Mouse (Mus musculus): Measurements from ENCODE around the gene Mterf1a. TPM values are rescaled to one million over a fixed set of nuclear protein-coding genes. Genes with fewer than 3 reads are reported as not detected.
"Not testable (repeated sequence)": the region's sequence is repeated elsewhere in the genome, so short reads cannot be mapped to it uniquely, and the experiment has no call there.

The Mterf1a gene
- polyA plus RNA-seq, 1 experiment from 2014 or later: 3.3 TPM

GRCm38 (mm10) chr5:3926666-3927065 is 32.9 kb upstream of the Mterf1a start:
- no peak for TF ChIP-seq CTCF (IDR thresholded peaks at IDR 0.05; ENCODE audit: low read depth)
- Histone ChIP-seq H3K9me3 (ENCODE audit: control insufficient read depth) (no peaks in the 10 kb centered on the region), H3K4me1 (replicated peaks; ENCODE audit: control insufficient read depth, insufficient read depth, low read length) (peaks cover 12% of the 10 kb centered on the region; the same call in 1 of the 2 replicates), H3K36me3 (ENCODE audit: control insufficient read depth, insufficient read depth) (no peaks in the 10 kb centered on the region), H3K9ac (ENCODE audit: low read depth, low read length) (no peak overlapping the region), H3K4me3 (ENCODE audit: low read depth, low read length) (no peak overlapping the region), H3K4me2 (replicated peaks; ENCODE audit: low read depth) (peak overlapping the region; percentile 87; the same call in 1 of the 2 replicates), H3K27me3 (replicated peaks; ENCODE audit: control insufficient read depth, insufficient read depth, low read length) (no peaks in the 10 kb centered on the region), H3K27ac (ENCODE audit: low read depth, low read length) (no peak overlapping the region)
- 40% methylated on average over 4 of the region's 4 CpGs for WGBS
- no peak for ATAC-seq

- Histone ChIP-seq H3K27me3 (replicated peaks; ENCODE audit: control insufficient read depth, insufficient read depth, low read length) (no peaks in the 10 kb centered on the region), H3K9me3 (ENCODE audit: control insufficient read depth) (no peaks in the 10 kb centered on the region), H3K9ac (ENCODE audit: low read depth, low read length) (no peak overlapping the region), H3K36me3 (ENCODE audit: control insufficient read depth, insufficient read depth) (no peaks in the 10 kb centered on the region), H3K4me1 (replicated peaks; ENCODE audit: control insufficient read depth, insufficient read depth, low read length) (no peaks in the 10 kb centered on the region), H3K4me3 (ENCODE audit: low read depth, low read length) (no peak overlapping the region), H3K4me2 (replicated peaks; ENCODE audit: low read depth) (no peak overlapping the region), H3K27ac (ENCODE audit: low read depth, low read length) (no peak overlapping the region)
- TF ChIP-seq CTCF (IDR thresholded peaks at IDR 0.05; ENCODE audit: low read depth): no peak
- ATAC-seq: no peak
- WGBS: 90% methylated on average over 2 of the region's 2 CpGs
These were observed 28.6 kb upstream of the Mterf1a start for GRCm38 (mm10) chr5:3922350-3922749.

GRCm38 (mm10) chr5:3905471-3905870 is 11.7 kb upstream of the Mterf1a start:
- no peak overlapping the region for H3K4me2 ChIP-seq (replicated peaks; ENCODE audit: low read depth)
- no peaks in the 10 kb centered on the region for H3K9me3 ChIP-seq (ENCODE audit: control insufficient read depth)
- H3K27ac ChIP-seq (ENCODE audit: low read depth, low read length): no peak overlapping the region
- H3K4me1 ChIP-seq (replicated peaks; ENCODE audit: control insufficient read depth, insufficient read depth, low read length): no peaks in the 10 kb centered on the region
- ATAC-seq: no peak
- no peak overlapping the region for H3K9ac ChIP-seq (ENCODE audit: low read depth, low read length)
- no peak overlapping the region for H3K4me3 ChIP-seq (ENCODE audit: low read depth, low read length)
- H3K36me3 ChIP-seq (ENCODE audit: control insufficient read depth, insufficient read depth): no peaks in the 10 kb centered on the region
- no peak for TF ChIP-seq CTCF (IDR thresholded peaks at IDR 0.05; ENCODE audit: low read depth)
- WGBS: 66% methylated on average over 2 of the region's 2 CpGs
- H3K27me3 ChIP-seq (replicated peaks; ENCODE audit: control insufficient read depth, insufficient read depth, low read length): no peaks in the 10 kb centered on the region

GRCm38 (mm10) chr5:3894294-3894619 is 524 bp upstream of the Mterf1a start:
- H3K27ac ChIP-seq (ENCODE audit: low read depth, low read length); H3K9ac ChIP-seq (ENCODE audit: low read depth, low read length); H3K36me3 ChIP-seq (ENCODE audit: control insufficient read depth, insufficient read depth); H3K27me3 ChIP-seq (replicated peaks; ENCODE audit: control insufficient read depth, insufficient read depth, low read length); H3K9me3 ChIP-seq (ENCODE audit: control insufficient read depth); H3K4me2 ChIP-seq (replicated peaks; ENCODE audit: low read depth); ATAC-seq; H3K4me3 ChIP-seq (ENCODE audit: low read depth, low read length); H3K4me1 ChIP-seq (replicated peaks; ENCODE audit: control insufficient read depth, insufficient read depth, low read length): not testable (repeated sequence)
- WGBS: 86% methylated on average over 4 of the region's 4 CpGs

- Histone ChIP-seq H3K4me3 (ENCODE audit: low read depth, low read length) (no peak overlapping the region), H3K4me1 (replicated peaks; ENCODE audit: control insufficient read depth, insufficient read depth, low read length) (no peaks in the 10 kb centered on the region; the same call in 1 of the 2 replicates), H3K4me2 (replicated peaks; ENCODE audit: low read depth) (no peak overlapping the region), H3K9ac (ENCODE audit: low read depth, low read length) (no peak overlapping the region), H3K27me3 (replicated peaks; ENCODE audit: control insufficient read depth, insufficient read depth, low read length) (no peaks in the 10 kb centered on the region), H3K9me3 (ENCODE audit: control insufficient read depth) (no peaks in the 10 kb centered on the region), H3K36me3 (ENCODE audit: control insufficient read depth, insufficient read depth) (no peaks in the 10 kb centered on the region), H3K27ac (ENCODE audit: low read depth, low read length) (no peak overlapping the region)
- no peak for ATAC-seq
- TF ChIP-seq CTCF (IDR thresholded peaks at IDR 0.05; ENCODE audit: low read depth): peak; percentile 36
These were observed 4.5 kb downstream of the Mterf1a start for GRCm38 (mm10) chr5:3889201-3889600.

- not testable (repeated sequence) for H3K9me3 ChIP-seq (ENCODE audit: control insufficient read depth); H3K27ac ChIP-seq (ENCODE audit: low read depth, low read length); H3K9ac ChIP-seq (ENCODE audit: low read depth, low read length); H3K27me3 ChIP-seq (replicated peaks; ENCODE audit: control insufficient read depth, insufficient read depth, low read length); H3K4me3 ChIP-seq (ENCODE audit: low read depth, low read length); ATAC-seq; H3K36me3 ChIP-seq (ENCODE audit: control insufficient read depth, insufficient read depth); H3K4me2 ChIP-seq (replicated peaks; ENCODE audit: low read depth); H3K4me1 ChIP-seq (replicated peaks; ENCODE audit: control insufficient read depth, insufficient read depth, low read length)
- 73% methylated on average over 7 of the region's 7 CpGs for WGBS
These were observed 6.9 kb downstream of the Mterf1a start for GRCm38 (mm10) chr5:3886862-3887261.

GRCm38 (mm10) chr5:3873485-3873884 is 20.2 kb downstream of the Mterf1a start:
- no peak overlapping the region for H3K9ac ChIP-seq (ENCODE audit: low read depth, low read length)
- ATAC-seq: no peak
- H3K9me3 ChIP-seq (ENCODE audit: control insufficient read depth): no peaks in the 10 kb centered on the region
- H3K27ac ChIP-seq (ENCODE audit: low read depth, low read length): no peak overlapping the region
- H3K27me3 ChIP-seq (replicated peaks; ENCODE audit: control insufficient read depth, insufficient read depth, low read length): no peaks in the 10 kb centered on the region
- TF ChIP-seq CTCF (IDR thresholded peaks at IDR 0.05; ENCODE audit: low read depth): no peak
- 84% methylated on average over 3 of the region's 3 CpGs for WGBS
- no peak overlapping the region for H3K4me2 ChIP-seq (replicated peaks; ENCODE audit: low read depth)
- H3K4me1 ChIP-seq (replicated peaks; ENCODE audit: control insufficient read depth, insufficient read depth, low read length): no peaks in the 10 kb centered on the region
- H3K36me3 ChIP-seq (ENCODE audit: control insufficient read depth, insufficient read depth): no peaks in the 10 kb centered on the region
- H3K4me3 ChIP-seq (ENCODE audit: low read depth, low read length): no peak overlapping the region

All from intestine, postnatal 0 days (tissue).